Mouse (Mus musculus) embryonic fibroblast, embryonic 13.5 days (primary cell): ENCODE data around the gene Myo1e.

Experiments
- CTCF ChIP-seq: IDR thresholded peaks from 2 replicates; pipeline ENCODE4 v1.5.1; 2011; ENCODE audit warnings: mild to moderate bottlenecking, control low read depth, low read length, moderate library complexity, borderline replicate concordance; ENCODE audit not compliant: insufficient read depth
- POLR2A ChIP-seq: IDR thresholded peaks from 2 replicates; pipeline ENCODE4 v1.6.1; 2011; ENCODE audit warnings: low read depth, mild to moderate bottlenecking, control low read depth, low read length, moderate library complexity

DNA sequence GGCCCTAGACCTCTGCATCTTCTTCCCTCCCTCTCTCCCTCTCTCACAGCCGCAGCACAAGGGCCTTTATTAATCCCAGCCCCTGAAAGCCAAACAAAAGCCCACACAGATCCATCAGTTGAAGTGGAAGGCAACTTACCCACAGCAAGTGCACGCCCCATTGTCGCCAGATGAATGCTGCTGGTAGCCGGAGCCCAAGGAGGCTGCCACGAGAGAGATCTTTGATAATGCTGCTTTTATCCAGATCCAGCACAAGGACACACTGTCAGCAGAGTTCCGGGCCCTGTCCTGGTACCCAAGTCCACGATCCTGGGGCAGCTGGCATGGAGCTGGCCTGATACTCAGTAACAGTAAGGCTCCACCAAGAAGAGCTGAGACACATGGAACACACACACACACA lies 91.1 kb downstream of the Myo1e start:
- TF ChIP-seq CTCF (no peak), POLR2A (no peak)
